Mouse (Mus musculus) heart, adult 2 months (tissue): Measurements from ENCODE around the gene Wdr78. TPM values are rescaled to one million over a fixed set of nuclear protein-coding genes. Genes with fewer than 3 reads are reported as not detected.

Experiments used
- DNase-seq, 2 experiments: peaks; one replicate each; pipeline ENCODE4 v3.0.0; 2021
- H3K27ac ChIP-seq: fragments of 200-600 bp; 2 replicates; pipeline ENCODE4 v1.8.1; 2022
- H3K27me3 ChIP-seq: fragments of 200-500 bp; 2 replicates; pipeline ENCODE4 v1.6.1; 2012; ENCODE audit warnings: mild to moderate bottlenecking, low read length, inconsistent platforms, mixed read lengths; ENCODE audit not compliant: control insufficient read depth, insufficient read depth
- H3K36me3 ChIP-seq: fragments of 200-500 bp; 2 replicates; pipeline ENCODE4 v1.6.1; 2012; ENCODE audit warnings: low read length, inconsistent platforms; ENCODE audit not compliant: control insufficient read depth, insufficient read depth
- H3K4me1 ChIP-seq: fragments of 200-500 bp; 2 replicates; pipeline ENCODE4 v1.6.1; 2011; ENCODE audit warnings: low read length; ENCODE audit not compliant: control insufficient read depth, insufficient read depth
- H3K4me3 ChIP-seq: fragments of 200-600 bp; 2 replicates; pipeline ENCODE4 v1.8.1; 2022
- H3K79me2 ChIP-seq: fragments of 200-500 bp; replicated peaks from 2 replicates; pipeline ENCODE4 v1.6.1; 2012; ENCODE audit warnings: mild to moderate bottlenecking, inconsistent platforms, low read length, moderate library complexity, mixed read lengths; ENCODE audit not compliant: control insufficient read depth, insufficient read depth
- H3K9ac ChIP-seq: fragments of 200-500 bp; 2 replicates; pipeline ENCODE4 v1.6.1; 2012; ENCODE audit warnings: low read depth, mild to moderate bottlenecking, control low read depth, inconsistent platforms, low read length, mixed read lengths
- CTCF ChIP-seq: fragments of 200-600 bp; IDR thresholded peaks from 2 replicates; pipeline ENCODE4 v1.8.1; 2022; ENCODE audit warnings: antibody characterized with exemption, mild to moderate bottlenecking, moderate library complexity
- EP300 ChIP-seq: fragments of 200-500 bp; IDR thresholded peaks from 2 replicates; pipeline ENCODE4 v1.6.1; 2011; ENCODE audit warnings: low read depth, low read length, control low read depth; ENCODE audit not compliant: insufficient read depth
- POLR2A ChIP-seq: fragments of 200-500 bp; IDR thresholded peaks from 2 replicates; pipeline ENCODE4 v1.6.1; 2011; ENCODE audit warnings: mild to moderate bottlenecking, low read depth, low read length, control low read depth; ENCODE audit not compliant: insufficient read depth
- WGBS: fragments of 180-500 bp; shearing (Covaris S2); methylation state at CpG from one replicate; pipeline ENCODE4 v1.1.7; 2018; 5-methylcytosine and 5-hydroxymethylcytosine counted together
- intact Hi-C: fragments of 180-260 bp; cut with DNase I; formaldehyde crosslinking; loops from one replicate; pipeline ENCODE4 v1.15.1; 2025
- polyA plus RNA-seq: library from polyadenylated mRNA; depleted of rRNA; stranded (reverse); fragments of >200 nt; gene quantifications from 2 replicates; pipeline ENCODE4 v1.2.3, GENCODE M21; 2012
- total RNA-seq, 2 experiments: library from RNA; stranded (reverse); gene quantifications; 2 replicates each; pipeline ENCODE4 v1.2.3; 2021

The Wdr78 gene
- total and polyA plus RNA-seq, 3 experiments = 0.37 to 1.3 (median 1.1) TPM

- H3K27me3 ChIP-seq = no peaks in the 10 kb centered on the region
- H3K79me2 ChIP-seq = peaks cover 7% of the 10 kb centered on the region
- WGBS = under 1% methylated on average over 111 of the region's 111 CpGs
- peaks cover 21% of the 10 kb centered on the region for H3K36me3 ChIP-seq
- TF ChIP-seq EP300 (no peak), POLR2A (peak; percentile 41; the same call in 1 of the 2 replicates), CTCF (peak; percentile 10; the same call in 1 of the 2 replicates)
- H3K4me1 ChIP-seq = peaks cover 10% of the 10 kb centered on the region
- H3K4me3 ChIP-seq = peak overlapping the region; percentile 84
- DNase-seq = peak; percentile 95
- peak overlapping the region; percentile 95 for H3K27ac ChIP-seq
- intact Hi-C loops = loop anchor here (5.0 to 10.0 kb wide), 2 partner anchors 93 to 545 kb away; no protein-coding TSS in a partner anchor
- peak overlapping the region; percentile 82 for H3K9ac ChIP-seq
Observed at GRCm38 (mm10) chr4:103119229-103120027, 5.1 kb upstream of the Wdr78 start.

GRCm38 (mm10) chr4:103118888-103119228, 4.5 kb upstream of the Wdr78 start:
- H3K79me2 ChIP-seq = peaks cover 7% of the 10 kb centered on the region
- peaks cover 10% of the 10 kb centered on the region for H3K4me1 ChIP-seq
- TF ChIP-seq POLR2A (no peak), CTCF (no peak), EP300 (no peak)
- intact Hi-C loops = loop anchor here (10.0 kb wide), 1 partner anchor 544 kb away; no protein-coding TSS in a partner anchor
- H3K36me3 ChIP-seq = peaks cover 21% of the 10 kb centered on the region
- H3K27ac ChIP-seq = peak overlapping the region; percentile 71
- H3K4me3 ChIP-seq = peak overlapping the region; percentile 53
- peak overlapping the region; percentile 82 for H3K9ac ChIP-seq
- WGBS = 2% methylated on average over 15 of the region's 15 CpGs
- no peak for DNase-seq
- H3K27me3 ChIP-seq = no peaks in the 10 kb centered on the region

- no peak for TF ChIP-seq CTCF
- TF ChIP-seq POLR2A = no peak
- no peak for TF ChIP-seq EP300
- WGBS = 16% methylated on average over 11 of the region's 11 CpGs
- H3K36me3 ChIP-seq = peaks cover 2% of the 10 kb centered on the region; the same call in 1 of the 2 replicates
- peak overlapping the region; percentile 80 for H3K4me3 ChIP-seq
- peak overlapping the region; percentile 98; the same call in 1 of the 2 replicates for H3K27ac ChIP-seq
- H3K4me1 ChIP-seq = peaks cover 3% of the 10 kb centered on the region
- peaks cover 2% of the 10 kb centered on the region; the same call in 1 of the 2 replicates for H3K79me2 ChIP-seq
- DNase-seq = no peak
- no peaks in the 10 kb centered on the region for H3K27me3 ChIP-seq
- intact Hi-C loops = loop anchor here (5.0 to 10.0 kb wide), 3 partner anchors 34 to 539 kb away; partner anchors contain the start of gene Oma1
- H3K9ac ChIP-seq = no peak overlapping the region; the same call in 1 of the 2 replicates
Observed at GRCm38 (mm10) chr4:103113402-103113801, 953 bp downstream of the Wdr78 start.

- Histone ChIP-seq H3K27ac (no peak overlapping the region), H3K79me2 (peaks cover 2% of the 10 kb centered on the region; the same call in 1 of the 2 replicates), H3K4me1 (peaks cover 3% of the 10 kb centered on the region), H3K27me3 (no peaks in the 10 kb centered on the region), H3K9ac (no peak overlapping the region), H3K4me3 (no peak overlapping the region), H3K36me3 (peaks cover 2% of the 10 kb centered on the region; the same call in 1 of the 2 replicates)
- WGBS = 70% methylated on average over 7 of the region's 7 CpGs
- DNase-seq = no peak
- TF ChIP-seq CTCF (no peak), EP300 (no peak), POLR2A (no peak)
- intact Hi-C loops = loop anchor here (5.0 to 10.0 kb wide), 3 partner anchors 35 to 538 kb away; partner anchors contain the start of gene Oma1
Observed at GRCm38 (mm10) chr4:103112651-103113050, 1.7 kb downstream of the Wdr78 start.

GRCm38 (mm10) chr4:103098532-103098931, 15.8 kb downstream of the Wdr78 start:
- H3K4me1 ChIP-seq = no peaks in the 10 kb centered on the region
- no peaks in the 10 kb centered on the region for H3K79me2 ChIP-seq
- H3K9ac ChIP-seq = no peak overlapping the region
- no peak overlapping the region for H3K27ac ChIP-seq
- intact Hi-C loops = no loop called here
- no peak overlapping the region for H3K4me3 ChIP-seq
- no peaks in the 10 kb centered on the region for H3K27me3 ChIP-seq
- DNase-seq = no peak
- WGBS = 87% methylated on average over 5 of the region's 5 CpGs
- TF ChIP-seq EP300 (no peak), POLR2A (no peak), CTCF (no peak)
- H3K36me3 ChIP-seq = no peaks in the 10 kb centered on the region

GRCm38 (mm10) chr4:103095921-103096320, 18.4 kb downstream of the Wdr78 start:
- WGBS = 87% methylated on average over 8 of the region's 8 CpGs

More at GRCm38 (mm10) chr4:103095921-103096320, 18.4 kb downstream of the Wdr78 start:
- no peaks in the 10 kb centered on the region for H3K36me3 ChIP-seq
- no peak overlapping the region for H3K9ac ChIP-seq
- H3K4me3 ChIP-seq = no peak overlapping the region
- H3K79me2 ChIP-seq = no peaks in the 10 kb centered on the region
- no peaks in the 10 kb centered on the region for H3K4me1 ChIP-seq
- H3K27ac ChIP-seq = no peak overlapping the region
- intact Hi-C loops = no loop called here
- no peak for DNase-seq
- TF ChIP-seq CTCF = no peak
- TF ChIP-seq POLR2A = no peak
- no peak for TF ChIP-seq EP300
- no peaks in the 10 kb centered on the region for H3K27me3 ChIP-seq
